Mouse (Mus musculus) cerebellum, adult 2 months (tissue): ENCODE data around the gene Tmem127.

Experiments
- CTCF ChIP-seq: fragments of 200-500 bp; IDR thresholded peaks from 2 replicates; pipeline ENCODE4 v1.5.1; 2011; ENCODE audit warnings: low read depth, mild to moderate bottlenecking, control low read depth, low read length, moderate library complexity, borderline replicate concordance; ENCODE audit not compliant: insufficient read depth
- POLR2A ChIP-seq: fragments of 200-500 bp; IDR thresholded peaks from 2 replicates; pipeline ENCODE4 v1.6.1; 2011; ENCODE audit warnings: low read length, control low read depth, borderline replicate concordance; ENCODE audit not compliant: insufficient read depth

- TF ChIP-seq CTCF (no peak), POLR2A (no peak)
These were observed 5.1 kb downstream of the Tmem127 start for GRCm38 (mm10) chr2:127252787-127253186.
